Mouse (Mus musculus): ENCODE measurements around the gene Avil. TPM values are rescaled to one million over a fixed set of nuclear protein-coding genes. Genes with fewer than 3 reads are reported as not detected.
A peak's percentile ranks its signal among the peaks of the same experiment; 100 is the strongest.

Gene Avil
- polyA plus RNA-seq, 1 experiment from 2014 or later, result 0.06 TPM

MicroRNA genes within 50 kb of the gene (microRNA counts, 519-probe panel; counts per million panel counts)
- microRNA mmu-miR-26a (684 counts per million, percentile 72 among the panel's probes with 10 or more counts), microRNA mmu-miR-546 (684 counts per million, percentile 72 among the panel's probes with 10 or more counts)

Small RNA genes within 50 kb of the gene (microRNA-seq; reads per million reads assigned to microRNA genes)
- gene Mir26a-2 (31.9 reads per million, percentile 35 among the genes with 10 or more reads in this experiment), gene Mir546 (not detected)

Other genes with a start within 250 kb of the Avil start
- gene Atp23, start 99.4 kb upstream of the Avil start, polyA plus RNA-seq (2016; fragmentation: Nextera tagmentation; extraction: Ambion mirVana), result 19.3 and 23.6 TPM in 2 replicates
- gene Ctdsp2, start 22.0 kb upstream of the Avil start, polyA plus RNA-seq (2016; fragmentation: Nextera tagmentation; extraction: Ambion mirVana), result 45.9 and 59.0 TPM in 2 replicates
- 109 and 114 TPM in 2 replicates for gene Tsfm, start 30.1 kb downstream of the Avil start, polyA plus RNA-seq (2016; fragmentation: Nextera tagmentation; extraction: Ambion mirVana)
- gene Mettl1, start 40.7 kb downstream of the Avil start, polyA plus RNA-seq (2016; fragmentation: Nextera tagmentation; extraction: Ambion mirVana), result 60.2 and 64.6 TPM in 2 replicates
- gene Eef1akmt3, start 40.8 kb downstream of the Avil start, polyA plus RNA-seq (2016; fragmentation: Nextera tagmentation; extraction: Ambion mirVana), result 0.33 and 0.34 TPM in 2 replicates
- gene Cyp27b1, start 47.5 kb downstream of the Avil start, polyA plus RNA-seq (2016; fragmentation: Nextera tagmentation; extraction: Ambion mirVana), result 0.11 and 0.24 TPM in 2 replicates
- 0.33 and 0.79 TPM in 2 replicates for gene March9, start 59.5 kb downstream of the Avil start, polyA plus RNA-seq (2016; fragmentation: Nextera tagmentation; extraction: Ambion mirVana)
- gene Cdk4, start 62.8 kb downstream of the Avil start, polyA plus RNA-seq (2016; fragmentation: Nextera tagmentation; extraction: Ambion mirVana), result 3,142 and 3,162 TPM in 2 replicates
- gene Tspan31, start 69.6 kb downstream of the Avil start, polyA plus RNA-seq (2016; fragmentation: Nextera tagmentation; extraction: Ambion mirVana), result 169 and 181 TPM in 2 replicates
- 0.03 TPM in 1 of 2 replicates, not detected in the other for gene Agap2, start 74.6 kb downstream of the Avil start, polyA plus RNA-seq (2016; fragmentation: Nextera tagmentation; extraction: Ambion mirVana)
- 41.3 and 49.7 TPM in 2 replicates for gene Os9, start 120.4 kb downstream of the Avil start, polyA plus RNA-seq (2016; fragmentation: Nextera tagmentation; extraction: Ambion mirVana)
- 2.8 and 3.4 TPM in 2 replicates for gene B4galnt1, start 164.5 kb downstream of the Avil start, polyA plus RNA-seq (2016; fragmentation: Nextera tagmentation; extraction: Ambion mirVana)
- 3.4 and 4.1 TPM in 2 replicates for gene Slc26a10, start 179.9 kb downstream of the Avil start, polyA plus RNA-seq (2016; fragmentation: Nextera tagmentation; extraction: Ambion mirVana)
- gene Arhgef25, start 189.4 kb downstream of the Avil start, polyA plus RNA-seq (2016; fragmentation: Nextera tagmentation; extraction: Ambion mirVana), result 25.8 and 36.3 TPM in 2 replicates
- 91.4 and 122 TPM in 2 replicates for gene Dtx3, start 195.0 kb downstream of the Avil start, polyA plus RNA-seq (2016; fragmentation: Nextera tagmentation; extraction: Ambion mirVana)
- 25.0 and 27.8 TPM in 2 replicates for gene Pip4k2c, start 210.9 kb downstream of the Avil start, polyA plus RNA-seq (2016; fragmentation: Nextera tagmentation; extraction: Ambion mirVana)

Measured in limb, embryonic 10.5 days (tissue).